Mouse (Mus musculus) c-Kit-negative CD71-positive TER-119-positive erythroid progenitor cells, embryonic 14.5 days (primary cell): ENCODE measurements around the gene Dhx58.
"Not testable (repeated sequence)": the region's sequence is repeated elsewhere in the genome, so short reads cannot be mapped to it uniquely, and the experiment has no call there.

Experiments used
- DNase-seq: peaks from one replicate; pipeline ENCODE4 v3.0.0-alpha.2; 2013; ENCODE audit warnings: low read depth, low spot score

Gene Dhx58

DNA sequence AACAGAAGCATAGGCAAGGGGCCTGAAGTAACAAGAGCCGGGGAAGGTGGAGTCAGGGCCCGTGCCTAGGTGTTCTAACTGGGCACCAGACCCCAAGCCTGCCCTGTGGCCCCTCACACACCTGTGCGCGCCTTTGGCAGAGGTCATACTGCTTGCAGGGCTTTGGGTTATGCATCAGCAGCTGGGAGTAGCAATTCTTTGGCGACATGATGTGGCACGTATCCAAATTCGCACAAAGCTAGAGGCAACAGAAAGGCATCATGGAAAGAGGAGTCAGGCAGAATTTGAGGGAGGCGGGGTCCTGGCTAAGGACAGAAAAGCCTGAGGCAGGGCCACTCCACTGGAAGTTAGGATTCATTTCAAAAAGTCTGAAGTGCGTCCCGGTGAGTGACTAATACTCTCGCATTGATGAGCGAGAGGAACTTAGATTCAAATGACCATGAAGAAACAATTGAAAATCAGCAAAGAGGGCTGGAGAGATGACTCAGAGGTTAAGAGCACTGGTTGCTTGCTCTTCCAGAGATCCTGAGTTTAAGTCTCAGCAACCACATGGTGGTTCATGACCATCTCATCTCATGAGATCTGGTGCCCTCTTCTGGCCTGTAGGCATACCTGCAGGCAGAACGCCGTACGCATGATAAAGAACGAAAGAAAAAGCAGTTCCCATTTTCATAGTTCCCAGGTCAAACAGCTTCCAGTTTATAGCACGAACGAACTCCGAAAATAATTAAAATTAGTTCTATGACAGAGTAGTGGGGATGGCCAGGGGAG lies 1.8 kb downstream of the Dhx58 start:
- peak; percentile 56 for DNase-seq

DNA sequence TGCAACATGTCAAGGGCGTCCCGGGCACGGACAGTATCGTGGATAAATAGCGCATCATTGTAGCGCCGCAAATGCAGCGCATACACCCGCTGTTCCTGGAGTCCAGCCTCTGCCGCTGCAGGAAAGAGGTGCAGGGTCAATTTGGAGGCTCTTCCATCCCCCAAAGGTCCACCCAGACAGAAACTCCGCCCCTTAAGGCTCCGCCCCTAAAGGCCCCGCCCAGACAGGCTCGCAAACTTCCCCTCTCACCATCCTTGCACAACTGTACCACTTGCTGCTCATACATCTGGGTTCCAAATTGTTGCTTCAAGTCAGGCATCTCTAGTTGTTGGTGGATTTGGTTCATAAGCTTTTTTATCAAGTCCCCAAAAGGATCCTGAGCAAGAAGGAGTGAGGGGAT lies 2.8 kb downstream of the Dhx58 start:
- DNase-seq = no peak

DNA sequence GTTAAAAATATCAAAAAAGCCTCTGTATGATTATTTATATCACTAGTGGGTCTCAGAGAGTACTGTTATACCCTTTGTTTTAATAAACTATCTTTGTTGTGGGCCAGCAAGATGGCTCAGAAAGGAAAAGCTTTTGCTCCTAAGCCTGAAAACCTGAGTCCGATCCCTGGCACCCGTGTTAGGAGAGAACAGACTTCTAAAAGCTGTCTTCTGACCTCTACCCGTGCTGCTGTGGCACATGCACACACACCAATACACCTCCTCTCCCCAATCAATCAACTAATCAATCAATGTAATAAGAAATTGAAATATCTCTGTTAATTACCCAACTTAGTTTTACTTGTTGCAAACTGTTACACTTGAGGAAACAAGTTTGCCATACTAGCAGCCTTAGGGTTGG lies 3.4 kb downstream of the Dhx58 start:
- DNase-seq = no peak

DNA sequence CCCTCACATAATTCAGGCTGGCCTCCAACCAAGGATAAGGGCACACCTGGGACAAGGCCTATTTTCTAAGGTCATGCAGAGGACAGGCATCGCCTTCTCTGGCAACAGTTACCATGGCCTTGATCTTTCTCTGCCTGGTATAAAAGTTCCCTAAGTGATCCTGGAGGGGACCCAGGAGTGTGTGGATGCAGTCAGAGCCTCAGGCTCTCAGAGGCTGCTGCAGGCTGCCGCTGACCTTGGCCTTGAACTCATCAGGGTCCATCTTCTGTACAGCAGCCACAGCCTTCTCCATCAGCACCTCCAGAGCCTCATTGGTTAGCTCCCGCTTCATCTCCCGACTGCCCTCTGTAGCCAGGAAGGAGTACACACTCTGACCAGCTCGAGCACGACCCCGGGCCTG lies 6.2 kb downstream of the Dhx58 start:
- DNase-seq = no peak

DNA sequence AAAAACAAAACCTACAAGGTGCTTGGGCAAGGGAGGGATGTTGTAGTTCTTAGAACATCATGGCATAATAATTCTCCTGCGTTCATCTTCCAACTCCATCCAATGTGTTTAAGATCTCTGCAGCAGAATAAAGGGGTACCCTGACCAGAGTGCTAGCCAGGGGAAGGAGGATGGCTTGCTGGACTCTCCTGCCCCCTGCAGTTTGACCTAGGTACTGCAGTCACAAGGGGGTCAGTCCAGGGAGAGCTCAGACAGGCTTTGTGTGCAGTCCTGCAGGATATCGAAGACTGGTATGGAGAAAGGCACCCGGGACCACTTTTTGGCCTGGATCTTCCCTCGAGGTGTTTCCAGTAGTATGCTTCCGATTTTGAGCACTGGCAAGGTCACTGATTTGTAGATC lies 9.1 kb downstream of the Dhx58 start:
- DNase-seq = no peak

DNA sequence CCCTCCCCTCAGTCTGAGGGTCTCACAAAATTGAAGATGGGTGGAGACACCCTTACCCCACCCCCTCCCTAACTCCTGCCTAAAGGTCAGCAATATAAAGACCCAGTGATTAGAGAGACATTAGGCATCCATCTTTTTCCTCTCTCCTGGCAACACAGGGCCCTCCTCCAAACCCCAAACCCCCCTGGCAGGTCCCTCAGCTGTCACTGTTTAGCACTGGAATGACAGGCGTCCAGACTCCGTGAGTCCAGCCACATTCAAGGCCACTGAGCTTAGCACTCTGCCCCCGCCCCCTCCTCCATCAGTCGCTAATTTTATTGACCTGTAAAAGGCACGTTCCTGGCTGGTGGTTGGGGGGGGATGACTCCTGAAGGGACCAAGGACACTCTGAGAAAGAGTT lies 10.9 kb downstream of the Dhx58 start:
- DNase-seq = no peak

DNA sequence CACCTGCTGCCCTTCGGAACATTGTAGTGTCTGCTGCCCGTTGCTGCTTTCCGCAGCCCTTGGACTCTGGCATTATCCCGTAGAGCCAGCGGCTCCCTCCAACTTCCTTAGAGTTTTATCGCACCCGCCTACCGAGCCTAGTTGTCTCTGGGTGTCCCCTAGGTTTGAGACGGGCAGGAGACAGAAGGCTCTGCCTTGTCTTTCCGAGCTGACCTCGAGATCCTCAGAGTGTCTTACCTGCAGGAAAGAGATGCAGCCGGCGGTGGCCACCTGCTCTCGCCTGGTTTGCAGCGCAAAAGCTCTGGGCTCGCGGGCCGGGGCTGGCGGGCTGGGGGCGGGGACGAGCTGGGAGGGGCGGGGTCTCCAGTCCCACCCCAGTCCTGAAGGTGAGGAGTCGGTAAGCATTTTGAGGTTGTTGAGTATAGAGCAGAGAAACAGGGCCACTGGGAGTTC lies 11.9 kb downstream of the Dhx58 start, which contains the start of gene Zfp385c:
TSS of gene Zfp385c (minus strand) at position 292 of the 453 bp plus-strand sequence.
- DNase-seq = no peak

DNA sequence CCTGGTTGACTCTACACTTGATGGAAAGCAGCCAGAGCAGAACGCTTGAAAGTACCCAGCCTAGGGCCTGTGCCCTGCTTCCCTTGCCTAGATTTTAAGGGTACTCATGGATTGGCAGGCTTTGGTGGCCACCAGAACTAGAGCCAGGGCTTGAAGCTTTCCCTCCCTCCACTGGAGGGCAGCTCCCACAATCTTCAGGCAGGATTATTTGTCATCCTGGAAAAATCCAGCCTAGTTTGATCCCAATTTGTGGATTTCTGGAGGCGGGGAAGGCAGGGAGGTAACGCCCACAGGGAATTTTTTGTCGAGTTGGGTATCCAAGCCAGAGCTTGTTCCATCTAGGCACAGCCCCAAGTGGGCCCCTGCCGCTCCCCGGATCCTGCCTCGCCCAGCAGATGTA lies 13.7 kb downstream of the Dhx58 start:
- no peak for DNase-seq

DNA sequence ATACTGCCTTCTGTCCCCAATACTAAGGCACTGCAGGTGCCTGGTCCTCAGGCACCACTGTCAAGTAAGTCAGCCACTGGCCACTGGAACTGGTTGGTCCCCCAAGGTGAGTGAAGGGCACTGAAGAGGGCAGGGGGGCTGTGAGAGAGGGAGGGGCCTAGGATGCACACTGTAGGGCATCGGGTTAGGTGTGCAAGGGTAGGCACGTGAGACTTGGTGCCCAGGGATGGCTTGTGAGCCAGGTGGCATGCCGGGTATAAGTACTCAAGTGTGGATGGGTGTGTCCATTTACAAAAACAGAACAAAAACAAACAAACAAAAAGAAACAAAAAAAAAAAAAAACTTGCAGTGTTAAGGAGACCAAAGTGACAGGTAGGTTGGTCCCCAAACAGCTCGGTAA lies 15.6 kb downstream of the Dhx58 start:
- no peak for DNase-seq

DNA sequence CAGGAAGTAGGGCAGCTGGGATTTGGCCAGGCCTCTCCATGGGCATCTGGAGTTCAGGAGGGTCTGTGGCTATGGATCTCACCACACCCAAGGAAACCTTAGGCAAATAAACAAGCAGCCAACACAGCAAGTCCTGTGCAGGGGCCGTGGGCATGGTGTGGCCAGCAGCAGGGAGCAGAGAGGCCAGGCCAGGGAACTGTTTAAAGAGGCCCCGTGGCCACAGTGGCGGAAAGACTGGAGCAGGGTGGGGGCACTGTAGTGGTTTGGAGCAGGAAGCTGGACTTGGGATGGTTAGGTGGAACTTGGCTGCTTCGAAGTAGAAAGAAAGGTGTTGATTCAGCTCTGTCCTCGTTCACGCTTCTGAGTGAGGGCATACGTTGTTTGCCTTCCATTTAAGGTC lies 16.8 kb downstream of the Dhx58 start:
- DNase-seq = no peak

DNA sequence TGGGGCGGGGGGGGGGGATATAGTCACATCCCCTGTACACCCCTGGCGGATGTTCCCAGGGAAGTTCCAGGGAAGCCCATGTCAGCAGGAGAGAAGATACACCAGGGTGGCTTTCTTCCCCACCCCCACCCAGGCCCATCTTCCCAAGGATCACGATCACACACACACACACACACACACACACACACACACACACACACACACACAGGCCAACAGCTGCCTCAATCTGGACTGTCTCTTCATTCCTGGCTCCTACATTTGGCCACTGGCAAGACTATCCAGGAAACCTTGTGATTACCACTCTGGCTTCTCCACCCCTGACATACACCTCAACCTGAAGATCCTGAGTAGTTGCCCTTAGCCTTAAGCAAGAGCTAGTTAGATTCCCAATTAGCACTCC lies 18.7 kb downstream of the Dhx58 start:
- no peak for DNase-seq

DNA sequence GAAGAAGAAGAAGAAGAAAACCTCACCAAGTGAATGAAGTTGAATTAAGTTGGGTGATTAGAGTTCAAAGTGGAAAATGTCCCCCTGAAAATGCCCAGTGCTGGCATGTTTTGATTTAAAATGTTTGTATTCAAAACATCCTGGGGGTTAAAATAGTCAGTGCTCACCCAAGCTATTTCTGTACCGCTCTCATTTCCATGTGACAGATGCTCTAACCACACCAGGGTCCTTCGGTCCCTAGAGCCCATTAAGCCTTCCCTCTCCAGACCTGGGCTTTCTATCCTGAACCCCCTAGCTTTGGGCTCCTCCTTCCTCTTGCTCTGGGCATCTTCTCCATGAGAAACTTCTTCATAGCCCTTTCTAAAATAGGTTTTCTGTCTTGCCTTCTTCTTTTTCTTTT lies 20.0 kb downstream of the Dhx58 start:
- DNase-seq = no peak

DNA sequence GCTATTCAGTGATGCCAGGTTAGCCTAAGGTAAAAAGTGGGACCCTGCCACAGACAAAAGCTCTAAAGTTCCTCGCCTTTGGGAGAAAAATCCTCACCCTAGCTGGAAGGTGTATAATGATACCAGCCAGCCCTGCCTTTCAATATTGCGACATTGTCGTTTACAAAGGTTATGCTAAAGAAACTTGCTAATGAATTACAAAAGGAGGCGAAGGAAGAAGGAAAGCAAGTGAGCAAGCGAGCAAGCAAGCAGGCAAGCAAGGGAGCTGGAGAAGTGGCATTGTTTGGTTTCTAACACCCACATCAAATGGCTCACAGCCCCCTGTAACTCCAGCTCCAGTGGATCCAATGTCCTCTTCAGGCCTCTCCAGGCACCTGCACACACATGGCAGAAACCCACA lies 21.5 kb downstream of the Dhx58 start:
- no peak for DNase-seq

DNA sequence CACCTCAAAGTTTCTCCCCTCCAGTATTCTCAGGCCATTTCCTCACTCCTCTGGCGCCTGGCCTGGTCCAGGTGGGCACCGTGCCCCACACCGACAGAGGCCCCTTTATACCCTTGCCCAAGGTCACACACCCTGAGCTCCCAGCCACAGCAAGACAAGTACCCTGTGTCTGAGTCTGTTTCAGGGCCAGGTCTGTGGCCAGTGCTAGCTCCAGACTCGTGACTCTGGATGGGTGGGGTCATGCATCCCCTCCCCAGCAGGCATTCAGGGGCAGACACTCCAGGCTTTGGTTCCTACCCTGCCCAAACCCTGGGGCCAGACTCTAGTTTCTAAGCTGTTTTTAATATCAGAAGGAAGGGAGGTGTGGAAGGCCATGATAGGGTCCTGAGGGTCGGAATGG lies 22.2 kb downstream of the Dhx58 start:
- DNase-seq = no peak

DNA sequence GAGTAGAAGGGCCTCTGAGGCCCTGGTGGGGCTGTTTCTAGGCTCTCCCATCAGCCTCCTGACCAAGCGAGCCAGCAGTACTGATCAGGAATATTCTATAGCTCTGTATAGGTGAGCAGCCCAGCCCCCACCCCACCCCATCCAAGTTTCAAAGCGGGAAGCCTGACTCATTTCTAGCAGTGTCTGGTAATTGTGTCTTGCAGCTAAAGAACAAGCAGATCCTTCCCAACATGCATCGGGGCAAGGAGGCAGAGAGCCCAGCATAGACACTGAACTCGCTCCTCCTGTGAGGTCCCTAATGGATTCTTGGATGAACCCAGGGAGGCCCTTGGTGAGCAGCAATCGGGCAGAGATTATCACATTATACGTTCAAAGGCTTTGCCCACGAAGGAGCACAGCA lies 26.3 kb downstream of the Dhx58 start:
- no peak for DNase-seq

DNA sequence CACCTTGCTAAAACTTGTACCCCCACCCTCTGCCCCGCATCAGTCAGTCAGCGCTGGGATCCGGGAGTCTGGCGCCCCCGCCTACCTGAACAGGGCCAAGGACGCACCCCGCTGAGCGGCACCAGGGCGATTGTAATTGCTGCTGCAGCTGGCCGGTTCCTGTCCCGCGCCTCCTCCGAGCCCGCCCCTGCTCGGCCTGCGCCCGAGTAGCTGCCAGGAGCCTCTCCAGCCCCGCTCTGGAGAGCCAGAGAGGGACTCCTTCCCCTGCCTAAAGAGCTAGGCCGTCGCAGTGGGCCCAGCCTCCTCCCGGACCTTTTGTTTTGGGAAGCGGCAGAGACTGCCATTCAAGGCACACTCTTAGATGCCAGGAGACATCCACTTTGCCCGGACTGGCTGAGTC lies 30.9 kb downstream of the Dhx58 start:
- DNase-seq = no peak

DNA sequence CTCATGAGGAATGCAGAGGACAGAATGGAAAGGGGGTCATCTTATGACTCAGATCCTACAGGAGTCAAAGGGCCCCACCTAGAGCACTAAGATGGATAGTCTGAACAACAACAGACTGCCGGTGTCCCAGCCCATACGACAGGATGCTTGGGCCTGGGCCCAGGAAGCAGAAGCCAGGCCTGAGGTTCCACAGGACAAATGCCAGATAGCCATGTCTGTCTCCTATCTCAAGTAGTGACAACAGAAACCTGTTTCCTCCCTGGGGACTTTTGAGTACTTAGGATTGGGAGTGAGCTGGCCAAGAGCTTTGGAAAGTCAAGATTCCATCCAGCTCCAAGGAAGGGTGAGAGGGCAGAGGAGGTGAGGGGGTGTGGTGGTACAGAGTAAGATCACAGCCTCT lies 32.1 kb downstream of the Dhx58 start:
- DNase-seq = no peak

DNA sequence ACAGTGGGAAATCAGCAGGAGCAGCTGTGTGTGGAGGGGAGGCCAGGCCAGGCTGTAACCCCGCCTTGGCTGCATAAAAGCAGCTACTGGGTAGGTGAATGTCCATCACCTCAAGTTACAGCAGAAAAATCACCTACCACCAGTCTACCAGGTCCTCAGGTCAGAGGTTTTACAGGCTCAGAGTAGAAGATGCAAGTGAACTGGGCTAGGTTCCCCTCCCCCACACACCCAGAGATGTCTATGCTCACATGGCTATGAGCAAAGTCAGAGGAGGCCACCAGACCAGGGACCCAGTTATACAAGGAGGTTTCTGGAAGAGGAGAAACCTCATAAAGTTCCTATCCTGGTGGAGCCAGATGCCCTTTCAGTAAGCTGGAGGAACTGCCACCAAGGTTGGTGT lies 33.0 kb downstream of the Dhx58 start:
- DNase-seq = no peak

DNA sequence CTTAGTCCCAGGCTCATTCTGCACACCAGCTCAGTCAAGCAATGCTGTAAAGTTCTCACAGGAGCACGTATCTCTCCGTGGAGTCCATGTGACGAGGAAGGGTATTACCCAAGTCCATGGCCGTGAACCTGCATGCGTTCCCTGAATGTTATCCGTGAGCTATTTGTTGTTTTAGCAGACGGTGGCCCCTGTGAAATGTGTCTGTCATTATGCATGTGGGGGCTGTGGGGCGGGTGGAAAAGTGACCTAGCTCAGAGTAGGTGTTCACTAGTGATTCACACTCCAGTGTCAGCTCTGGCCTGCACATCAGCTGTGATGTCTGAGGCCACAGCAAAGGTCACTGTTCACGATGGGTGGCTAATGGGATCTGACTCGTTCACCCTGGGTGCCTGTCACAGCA lies 44.3 kb downstream of the Dhx58 start:
- DNase-seq = no peak

DNA sequence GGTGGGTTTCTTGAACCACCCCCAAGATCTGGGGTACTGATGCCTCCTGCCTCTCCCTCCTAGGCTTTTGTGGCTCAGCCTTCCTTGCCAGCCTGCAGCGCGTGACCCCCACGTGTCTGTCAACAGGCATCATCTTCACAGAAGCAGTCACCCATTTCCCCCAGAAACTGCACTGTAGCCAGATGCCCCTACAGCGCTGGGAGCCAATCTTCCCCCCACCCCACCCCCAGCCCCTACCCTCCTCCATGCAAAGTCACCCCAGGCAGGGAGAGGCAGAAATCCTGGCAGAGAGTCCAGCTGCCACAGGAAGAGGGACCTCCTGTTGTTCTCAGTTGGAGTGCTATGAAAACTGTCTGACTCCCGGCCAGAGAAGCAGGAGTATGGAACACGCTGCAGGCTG lies 47.6 kb downstream of the Dhx58 start:
- no peak for DNase-seq

DNA sequence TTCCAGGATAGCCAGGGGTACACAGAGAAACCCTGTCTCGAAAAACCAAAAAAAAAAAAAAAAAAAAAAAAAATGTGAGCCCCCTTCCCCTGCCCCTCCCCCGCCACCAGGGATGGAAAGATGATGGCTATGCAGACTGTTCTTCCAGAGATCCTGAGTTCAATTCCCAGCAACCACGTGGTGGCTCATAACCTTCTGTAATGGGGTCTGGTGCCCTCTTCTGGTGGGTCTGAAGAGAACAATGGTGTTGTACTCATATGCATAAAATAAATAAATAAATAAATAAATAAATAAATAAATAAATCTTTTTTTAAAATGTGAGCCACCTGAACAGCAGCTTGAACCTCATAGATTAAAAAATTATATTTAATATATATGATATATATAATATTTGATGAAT lies 48.5 kb downstream of the Dhx58 start:
- not testable (repeated sequence) for DNase-seq

DNA sequence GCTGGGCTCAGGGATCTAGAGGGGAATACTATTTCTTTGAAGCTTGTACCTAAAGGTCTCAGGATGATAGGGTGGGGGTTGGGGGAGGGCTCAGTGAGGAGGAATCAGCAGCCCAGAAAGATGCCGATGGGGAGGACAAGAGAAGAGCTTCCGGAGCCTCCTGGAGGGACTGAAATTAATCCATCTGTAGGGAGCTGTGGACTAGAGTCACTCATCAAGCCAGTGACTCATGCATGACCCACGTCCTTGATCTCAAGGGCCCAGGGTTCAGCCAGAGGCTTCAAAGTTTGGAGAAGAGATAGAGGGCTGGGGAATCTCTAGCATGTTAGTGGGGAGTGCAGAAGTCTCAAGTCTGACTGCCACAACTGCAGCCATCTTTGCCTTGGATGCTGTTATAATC lies 52.3 kb downstream of the Dhx58 start:
- no peak for DNase-seq

DNA sequence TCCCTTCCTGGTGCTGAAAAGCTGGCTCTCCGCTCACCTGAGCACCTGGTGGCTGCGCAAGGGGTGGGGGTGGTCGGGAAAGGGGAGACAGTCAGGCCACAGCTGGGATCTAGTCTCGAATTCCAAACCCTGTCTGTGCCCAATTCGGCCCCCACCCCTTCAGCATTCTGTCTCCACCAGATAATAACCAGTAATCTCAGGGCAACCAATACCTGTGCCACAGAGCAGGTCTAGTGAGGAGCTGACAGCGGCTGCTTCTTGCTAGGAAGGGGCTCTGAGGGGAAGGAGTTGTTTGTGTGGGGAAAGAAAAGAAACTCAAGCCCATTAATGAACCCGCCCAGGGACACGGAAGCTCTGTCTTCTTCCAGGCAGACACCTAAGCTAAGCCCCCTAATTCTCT lies 52.9 kb downstream of the Dhx58 start:
- DNase-seq = no peak

DNA sequence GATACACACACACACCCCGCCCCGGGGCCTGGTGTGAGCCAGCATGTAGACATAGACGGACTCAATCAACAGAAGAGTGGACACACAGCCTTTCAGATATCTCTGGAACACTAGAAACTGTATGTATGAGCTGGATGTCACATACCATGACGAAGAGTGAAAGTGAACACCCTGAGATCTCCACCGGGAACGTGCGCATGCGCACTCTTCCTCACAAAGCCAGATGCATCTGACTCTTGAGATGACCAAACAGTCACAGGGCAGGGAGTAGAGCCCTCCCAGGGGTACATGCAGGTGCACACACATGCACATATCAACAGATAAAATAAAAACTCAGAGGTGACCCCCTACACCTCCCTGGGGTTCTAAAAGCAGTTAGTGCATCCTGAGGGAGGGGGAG lies 55.7 kb downstream of the Dhx58 start:
- DNase-seq = no peak
